ENCODE assay signal across 10 mouse cellular contexts in genomic region chr11:117256088-117256487, GRCm38 (mm10). TPM values are rescaled to one million over a fixed set of nuclear protein-coding genes. Genes with fewer than 3 reads are reported as not detected.
A peak's percentile ranks its signal among the peaks of the same experiment; 100 is the strongest.
DNase-seq lines count a peak whose midpoint lies in the region; ATAC-seq and TF ChIP-seq lines count a peak whose summit lies in the region.
"Had no signal": no experiment of that assay in that cellular context is flagged by ENCODE, and none has a peak within 500 bp of the region (broad histone marks: within the 10 kb centered on the region; RNA-seq: fewer than 3 reads in every experiment).

No protein-coding gene starts in this region.

- no peak overlapping the region for H3K27ac ChIP-seq in heart, embryonic 11.5 days (ENCODE audit: low read depth, low read length)
- peak overlapping the region; percentile 60 for H3K27ac ChIP-seq in olfactory bulb, adult 2 months (ENCODE audit: insufficient read depth, low read depth, low read length)
- H3K27ac ChIP-seq: liver, embryonic 14.5 days had no signal

- no peaks in the 10 kb centered on the region for H3K27me3 ChIP-seq in heart, embryonic 11.5 days (ENCODE audit: control insufficient read depth, insufficient read depth, low read length)
- H3K27me3 ChIP-seq: CH12.LX had no signal

- no peak for TF ChIP-seq CTCF in olfactory bulb, adult 2 months (IDR thresholded peaks at IDR 0.05; ENCODE audit: insufficient read depth, low read depth, low read length)

- no peak overlapping the region for H3K4me2 ChIP-seq in heart, embryonic 11.5 days

- peak; percentile 45 to 53 for DNase-seq in heart, adult 18-20 months
- DNase-seq in heart, adult 9 months (ENCODE audit: low spot score in 2 of 2), result no peak
- peak; percentile 76 for DNase-seq in right cerebral cortex, adult 18-20 months
- no peak for DNase-seq in right cerebral cortex, postnatal 25 days
- no peak for DNase-seq in ovary, postnatal 10 days (ENCODE audit: low spot score)
- DNase-seq in right cerebral cortex, postnatal 4 days, result no peak

- peak overlapping the region; percentile 16; the same call in 1 of the 2 replicates for H3K9ac ChIP-seq in heart, embryonic 11.5 days (ENCODE audit: low read depth, low read length)
- H3K9ac ChIP-seq: liver, embryonic 14.5 days had no signal

- TF ChIP-seq POLR2A in olfactory bulb, adult 2 months (IDR thresholded peaks at IDR 0.05; ENCODE audit: insufficient read depth, low read depth, low read length), result no peak

- no peak for ATAC-seq in heart, embryonic 11.5 days (replicated peaks; ENCODE audit: insufficient number of reproducible peaks, low FRiP score, low TSS enrichment)

- 59% methylated on average over 9 of the region's 9 CpGs for WGBS in heart, embryonic 11.5 days (ENCODE audit: insufficient replicate concordance)
- WGBS in olfactory bulb, adult 2 months, result 36% methylated on average over 9 of the region's 9 CpGs

- H3K36me3 ChIP-seq in heart, embryonic 11.5 days (ENCODE audit: control insufficient read depth, insufficient read depth, low read length), result no peaks in the 10 kb centered on the region

- H3K4me1 ChIP-seq in heart, embryonic 11.5 days (ENCODE audit: control insufficient read depth, insufficient read depth, low read length), result no peaks in the 10 kb centered on the region; the same call in 1 of the 2 replicates
- H3K4me1 ChIP-seq in olfactory bulb, adult 2 months (ENCODE audit: control insufficient read depth, insufficient read depth, low read length), result peaks cover 45% of the 10 kb centered on the region

- H3K4me3 ChIP-seq in heart, embryonic 11.5 days (ENCODE audit: low read depth, low read length), result no peak overlapping the region
- no peak overlapping the region for H3K4me3 ChIP-seq in olfactory bulb, adult 2 months (ENCODE audit: insufficient read depth, low read depth, low read length)

- no peaks in the 10 kb centered on the region for H3K9me3 ChIP-seq in heart, embryonic 11.5 days (replicated peaks; ENCODE audit: control insufficient read depth, low read length)

RNA-seq across cellular contexts. Expression of gene Sept9, which starts 56.6 kb away (rescaled TPM):
- 10 to 100 TPM; 32.7 to 33.4 TPM for total RNA-seq in heart, adult 18-20 months (2021)
- polyA plus RNA-seq in heart, embryonic 11.5 days (2014; fragmentation: Nextera tagmentation; extraction: Ambion mirVana), result 78.9 and 104 TPM in 2 replicates
- polyA plus RNA-seq in olfactory bulb, adult 2 months (2012; ENCODE audit: insufficient read depth, insufficient read length, low replicate concordance, missing spikeins), result 157 TPM in 1 of 2 replicates, not detected in the other

Comparison
In these comparisons a context has a peak if more than half of its experiments do, and no peak if none do; other contexts are left out.
1. DNase-seq: peak in heart, adult 18-20 months (2 of 2) and right cerebral cortex, adult 18-20 months (single experiment); none in heart, adult 9 months (0 of 2), right cerebral cortex, postnatal 25 days (single experiment), ovary, postnatal 10 days (single experiment) and right cerebral cortex, postnatal 4 days (single experiment).